Mouse (Mus musculus): ENCODE data around the gene Pnmal2.

DNA sequence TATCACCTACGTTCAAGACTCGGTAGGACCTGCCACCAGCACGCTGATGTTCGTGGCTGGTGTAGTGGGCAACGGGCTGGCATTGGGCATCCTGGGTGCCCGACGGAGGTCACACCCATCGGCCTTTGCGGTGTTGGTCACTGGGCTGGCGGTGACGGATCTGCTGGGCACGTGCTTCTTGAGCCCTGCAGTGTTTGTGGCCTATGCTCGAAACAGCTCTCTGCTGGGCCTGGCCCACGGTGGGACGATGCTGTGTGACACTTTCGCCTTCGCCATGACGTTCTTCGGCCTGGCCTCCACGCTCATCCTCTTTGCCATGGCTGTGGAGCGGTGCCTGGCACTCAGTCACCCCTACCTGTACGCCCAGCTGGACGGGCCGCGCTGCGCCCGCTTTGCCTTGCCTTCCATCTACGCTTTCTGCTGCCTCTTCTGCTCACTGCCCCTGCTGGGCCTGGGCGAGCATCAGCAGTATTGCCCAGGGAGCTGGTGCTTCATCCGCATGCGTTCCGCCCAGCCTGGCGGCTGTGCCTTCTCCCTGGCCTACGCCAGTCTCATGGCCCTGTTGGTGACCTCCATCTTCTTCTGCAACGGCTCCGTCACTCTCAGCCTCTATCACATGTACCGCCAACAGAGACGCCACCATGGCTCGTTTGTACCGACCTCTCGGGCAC lies 37.5 kb upstream of the Pnmal2 start:
- TF ChIP-seq CTCF (IDR thresholded peaks at IDR 0.05; ENCODE audit: low read depth, low read length): no peak
- TF ChIP-seq POLR2A (IDR thresholded peaks at IDR 0.05; ENCODE audit: borderline replicate concordance, low read depth, low read length): no peak
